Mouse (Mus musculus) liver, postnatal 0 days (tissue): ENCODE results near the gene Adamtsl3.

ENCODE experiments used
- CTCF ChIP-seq: sonication (generic); IDR thresholded peaks from 2 replicates; pipeline ENCODE4 v1.5.1; 2016; ENCODE audit warnings: antibody characterized with exemption, low read depth
- EP300 ChIP-seq: IDR thresholded peaks from 2 replicates; pipeline ENCODE4 v1.6.1; 2016; ENCODE audit warnings: antibody characterized with exemption, low read depth, mild to moderate bottlenecking

DNA sequence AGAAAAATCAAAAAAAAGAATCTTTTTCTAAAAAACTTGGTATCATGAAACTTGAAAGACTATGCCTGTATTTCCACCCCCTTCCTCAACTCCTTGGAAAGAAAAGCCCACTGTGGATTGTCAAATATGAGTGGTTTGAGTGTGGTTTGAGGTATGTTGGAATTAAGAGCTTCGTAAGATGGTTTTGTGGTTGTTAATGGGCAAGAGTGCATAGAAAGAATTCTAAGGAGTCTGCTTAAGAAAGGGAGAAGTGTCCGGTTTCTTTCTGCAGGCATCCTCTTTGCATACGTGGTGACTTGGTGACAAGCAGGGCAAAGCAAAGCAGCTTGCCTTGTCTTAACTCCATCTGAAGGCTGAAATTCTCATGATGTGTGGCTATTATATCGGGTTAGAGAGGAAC is 81.6 kb downstream of the Adamtsl3 start:
- TF ChIP-seq CTCF (no peak), EP300 (no peak)
